Mouse (Mus musculus): ENCODE results near the gene Gpr35. TPM values are rescaled to one million over a fixed set of nuclear protein-coding genes. Genes with fewer than 3 reads are reported as not detected.

The Gpr35 gene
- polyA plus RNA-seq, 1 experiment = 0.21 TPM

DNA sequence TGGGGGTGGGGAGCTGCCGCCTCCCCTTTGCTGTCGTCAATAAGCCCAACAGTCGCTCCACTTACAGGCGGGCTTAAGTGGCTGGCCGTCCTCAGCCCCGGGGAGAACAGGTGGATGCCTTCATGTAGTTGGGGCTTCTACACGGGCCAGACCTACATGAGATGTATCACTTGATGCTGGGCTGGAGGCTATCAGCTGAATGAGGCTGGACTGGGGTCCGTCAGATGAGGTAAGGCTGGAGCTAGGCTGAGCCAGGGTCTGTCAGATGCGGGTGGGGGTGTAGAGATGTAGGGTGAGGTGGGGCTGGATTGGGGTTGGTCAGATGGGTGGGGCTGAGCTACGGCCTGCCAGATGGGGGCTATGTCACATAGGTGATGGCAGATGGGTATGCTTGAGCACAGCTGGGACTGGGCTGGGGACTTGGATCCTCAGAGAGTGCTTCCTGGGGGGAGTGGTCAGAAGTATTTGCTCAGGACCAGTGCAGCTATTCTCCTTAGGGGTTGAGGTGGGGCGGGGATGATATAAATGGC lies 28.5 kb downstream of the Gpr35 start:
- no peaks in the 10 kb centered on the region for H3K4me1 ChIP-seq (ENCODE audit: control insufficient read depth, insufficient read depth, low read length)
- H3K4me3 ChIP-seq (ENCODE audit: insufficient read depth, low read length) = no peak overlapping the region
- no peak overlapping the region for H3K27ac ChIP-seq (ENCODE audit: insufficient read depth, low read length)
- TF ChIP-seq POLR2A (IDR thresholded peaks at IDR 0.05; ENCODE audit: low read depth, low read length) (no peak), CTCF (IDR thresholded peaks at IDR 0.05; ENCODE audit: borderline replicate concordance, insufficient read depth, low read length) (no peak)

DNA sequence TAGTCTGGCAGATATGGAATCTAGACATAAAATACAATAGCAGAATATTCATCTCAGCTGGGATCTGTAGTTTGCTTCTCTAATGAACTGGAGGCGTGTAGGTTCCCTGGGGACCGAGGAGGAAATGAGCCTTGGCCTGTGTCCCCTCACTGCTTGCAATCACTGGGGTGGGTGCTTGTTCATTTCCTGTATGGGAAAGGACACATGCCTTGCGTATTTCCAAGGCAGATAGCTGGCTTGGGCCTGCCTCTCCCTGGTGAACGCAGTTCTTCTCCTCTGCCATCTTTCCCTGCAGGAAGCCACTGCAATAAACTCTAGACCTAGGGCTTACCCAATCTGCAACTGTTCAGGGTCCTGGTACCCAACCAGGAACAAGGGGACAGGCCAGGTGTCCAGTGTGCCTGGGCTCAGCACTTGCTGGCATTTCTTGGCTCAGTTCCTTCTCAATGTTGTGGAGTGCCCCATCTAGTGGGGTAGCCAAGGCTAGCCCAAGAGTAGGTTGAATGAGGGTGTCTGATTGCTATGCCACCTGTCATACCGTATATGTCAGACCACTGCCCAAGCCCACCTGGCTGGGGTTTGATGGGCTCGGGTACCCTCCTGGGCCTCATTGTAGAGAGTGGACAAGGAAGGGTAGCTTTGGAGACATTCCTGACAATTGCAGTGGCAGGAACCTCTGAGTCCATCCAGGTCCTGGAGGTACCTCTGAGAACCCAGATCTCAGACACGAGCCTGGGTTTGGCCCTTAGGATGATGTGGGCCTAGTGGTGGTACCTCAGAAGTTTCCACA lies 30.6 kb downstream of the Gpr35 start:
- TF ChIP-seq POLR2A (IDR thresholded peaks at IDR 0.05; ENCODE audit: low read depth, low read length) (no peak), CTCF (IDR thresholded peaks at IDR 0.05; ENCODE audit: borderline replicate concordance, insufficient read depth, low read length) (no peak)
- H3K4me3 ChIP-seq (ENCODE audit: insufficient read depth, low read length) = no peak overlapping the region
- H3K27ac ChIP-seq (ENCODE audit: insufficient read depth, low read length) = no peak overlapping the region
- H3K4me1 ChIP-seq (ENCODE audit: control insufficient read depth, insufficient read depth, low read length) = no peaks in the 10 kb centered on the region

DNA sequence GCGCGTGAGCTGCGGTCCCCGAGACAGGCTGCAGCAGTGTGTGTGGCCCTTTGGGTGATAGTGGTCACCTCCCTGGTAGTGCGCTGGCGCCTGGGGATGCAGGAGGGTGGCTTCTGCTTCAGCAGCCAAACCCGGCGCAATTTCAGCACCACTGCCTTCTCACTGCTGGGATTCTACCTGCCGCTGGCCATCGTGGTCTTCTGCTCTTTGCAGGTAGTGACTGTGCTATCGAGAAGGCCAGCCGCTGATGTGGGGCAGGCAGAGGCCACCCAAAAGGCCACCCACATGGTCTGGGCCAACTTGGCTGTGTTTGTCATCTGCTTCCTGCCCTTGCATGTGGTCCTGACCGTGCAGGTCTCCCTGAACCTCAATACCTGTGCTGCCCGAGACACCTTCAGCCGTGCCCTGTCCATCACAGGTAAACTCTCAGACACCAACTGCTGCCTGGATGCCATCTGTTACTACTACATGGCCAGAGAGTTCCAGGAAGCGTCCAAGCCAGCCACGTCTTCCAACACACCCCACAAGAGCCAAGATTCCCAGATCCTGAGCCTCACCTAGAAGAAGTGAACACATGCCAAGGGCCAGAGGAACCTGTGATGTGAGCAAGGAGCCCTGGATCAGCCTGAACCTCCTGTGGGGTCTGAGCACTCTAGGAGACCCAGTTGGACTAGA lies 32.4 kb downstream of the Gpr35 start:
- Histone ChIP-seq H3K4me3 (ENCODE audit: insufficient read depth, low read length) (no peak overlapping the region), H3K4me1 (ENCODE audit: control insufficient read depth, insufficient read depth, low read length) (no peaks in the 10 kb centered on the region), H3K27ac (ENCODE audit: insufficient read depth, low read length) (no peak overlapping the region)
- no peak for TF ChIP-seq POLR2A (IDR thresholded peaks at IDR 0.05; ENCODE audit: low read depth, low read length)
- no peak for TF ChIP-seq CTCF (IDR thresholded peaks at IDR 0.05; ENCODE audit: borderline replicate concordance, insufficient read depth, low read length)

DNA sequence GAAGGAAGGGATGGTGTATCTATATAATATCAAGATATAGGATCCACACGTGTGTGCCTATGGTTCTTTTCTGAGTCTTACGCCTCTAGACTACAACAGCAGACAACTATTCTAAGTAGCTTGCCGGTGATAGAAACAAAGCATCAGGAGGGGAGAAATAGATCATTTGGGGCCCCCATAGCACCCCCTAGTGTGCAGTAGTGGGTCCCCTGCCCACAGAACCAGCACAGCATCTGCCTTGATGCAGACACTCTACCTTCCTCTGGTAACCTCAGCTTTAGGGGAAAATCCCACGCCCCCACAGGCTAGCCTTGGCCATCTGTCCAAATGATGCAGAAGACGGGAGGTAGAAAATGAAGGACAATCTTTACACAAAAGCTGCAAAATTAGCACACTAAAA lies 34.3 kb downstream of the Gpr35 start:
- H3K4me3 ChIP-seq (ENCODE audit: insufficient read depth, low read length) = no peak overlapping the region
- H3K4me1 ChIP-seq (ENCODE audit: control insufficient read depth, insufficient read depth, low read length) = no peaks in the 10 kb centered on the region
- TF ChIP-seq CTCF (IDR thresholded peaks at IDR 0.05; ENCODE audit: borderline replicate concordance, insufficient read depth, low read length) (no peak), POLR2A (IDR thresholded peaks at IDR 0.05; ENCODE audit: low read depth, low read length) (no peak)
- no peak overlapping the region for H3K27ac ChIP-seq (ENCODE audit: insufficient read depth, low read length)

GRCm38 (mm10) chr1:92988894-92989293 lies 38.2 kb downstream of the Gpr35 start:
- H3K4me3 ChIP-seq (ENCODE audit: insufficient read depth, low read length) = no peak overlapping the region
- no peak overlapping the region for H3K27ac ChIP-seq (ENCODE audit: insufficient read depth, low read length)
- no peak for TF ChIP-seq POLR2A (IDR thresholded peaks at IDR 0.05; ENCODE audit: low read depth, low read length)
- TF ChIP-seq CTCF (IDR thresholded peaks at IDR 0.05; ENCODE audit: borderline replicate concordance, insufficient read depth, low read length) = no peak
- H3K4me1 ChIP-seq (ENCODE audit: control insufficient read depth, insufficient read depth, low read length) = no peaks in the 10 kb centered on the region

DNA sequence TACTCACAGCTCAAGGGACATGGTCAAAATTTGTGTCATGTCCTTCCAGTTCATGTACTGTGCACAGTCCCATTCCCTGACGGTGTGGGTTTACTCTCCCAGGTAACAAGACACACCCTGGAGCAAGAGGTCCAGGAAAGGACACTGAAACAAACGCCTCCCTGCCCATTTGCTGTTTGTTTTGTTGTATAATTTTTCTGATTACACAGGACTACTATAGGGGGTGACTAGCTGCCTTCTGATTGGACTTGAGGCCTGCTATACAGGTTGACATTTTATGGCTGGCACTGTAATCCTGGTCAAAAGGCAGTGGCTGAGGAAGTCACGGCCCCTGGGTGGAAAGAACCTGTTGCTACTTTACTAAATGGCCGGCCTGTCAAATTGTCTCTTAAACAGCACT lies 39.2 kb downstream of the Gpr35 start:
- H3K27ac ChIP-seq (ENCODE audit: insufficient read depth, low read length) = no peak overlapping the region
- H3K4me3 ChIP-seq (ENCODE audit: insufficient read depth, low read length) = no peak overlapping the region
- H3K4me1 ChIP-seq (ENCODE audit: control insufficient read depth, insufficient read depth, low read length) = no peaks in the 10 kb centered on the region
- no peak for TF ChIP-seq POLR2A (IDR thresholded peaks at IDR 0.05; ENCODE audit: low read depth, low read length)
- no peak for TF ChIP-seq CTCF (IDR thresholded peaks at IDR 0.05; ENCODE audit: borderline replicate concordance, insufficient read depth, low read length)

- H3K4me3 ChIP-seq (ENCODE audit: insufficient read depth, low read length) = no peak overlapping the region
- no peak for TF ChIP-seq POLR2A (IDR thresholded peaks at IDR 0.05; ENCODE audit: low read depth, low read length)
- no peak for TF ChIP-seq CTCF (IDR thresholded peaks at IDR 0.05; ENCODE audit: borderline replicate concordance, insufficient read depth, low read length)
- H3K4me1 ChIP-seq (ENCODE audit: control insufficient read depth, insufficient read depth, low read length) = no peaks in the 10 kb centered on the region
- H3K27ac ChIP-seq (ENCODE audit: insufficient read depth, low read length) = no peak overlapping the region
Measured at GRCm38 (mm10) chr1:92992214-92992855, 41.7 kb downstream of the Gpr35 start.

DNA sequence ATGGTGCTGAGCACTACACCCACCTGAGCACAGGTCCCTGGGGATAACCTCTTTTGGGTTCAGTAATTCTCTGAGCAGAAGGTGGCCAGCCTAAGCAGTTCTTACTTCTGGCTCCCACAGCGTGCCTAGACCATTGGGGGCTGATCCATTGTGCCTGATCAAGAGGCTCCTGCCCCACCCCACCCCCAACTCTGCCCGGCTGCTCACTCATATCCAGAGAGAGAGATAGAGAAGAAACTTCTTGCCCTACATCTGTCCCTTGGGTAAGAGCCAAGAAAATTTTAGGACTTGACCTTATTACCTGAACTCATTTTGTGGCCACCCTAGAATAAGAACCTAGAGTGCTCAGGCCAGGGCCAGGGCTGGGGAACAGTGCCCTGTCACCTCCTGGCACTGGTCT lies 42.2 kb downstream of the Gpr35 start:
- Histone ChIP-seq H3K4me1 (ENCODE audit: control insufficient read depth, insufficient read depth, low read length) (no peaks in the 10 kb centered on the region), H3K4me3 (ENCODE audit: insufficient read depth, low read length) (no peak overlapping the region), H3K27ac (ENCODE audit: insufficient read depth, low read length) (no peak overlapping the region)
- TF ChIP-seq POLR2A (IDR thresholded peaks at IDR 0.05; ENCODE audit: low read depth, low read length) = no peak
- TF ChIP-seq CTCF (IDR thresholded peaks at IDR 0.05; ENCODE audit: borderline replicate concordance, insufficient read depth, low read length) = no peak

GRCm38 (mm10) chr1:93006061-93006460 lies 55.4 kb downstream of the Gpr35 start, which contains the start of gene Aqp12:
Gene Aqp12, plus strand, starts transcription at chr1:93006334.
- Histone ChIP-seq H3K4me3 (ENCODE audit: insufficient read depth, low read length) (no peak within 1 kb of the TSS), H3K4me1 (ENCODE audit: control insufficient read depth, insufficient read depth, low read length) (no peaks in the 10 kb centered on the region), H3K27ac (ENCODE audit: insufficient read depth, low read length) (no peak within 1 kb of the TSS)
- TF ChIP-seq POLR2A (IDR thresholded peaks at IDR 0.05; ENCODE audit: low read depth, low read length) = no peak
- TF ChIP-seq CTCF (IDR thresholded peaks at IDR 0.05; ENCODE audit: borderline replicate concordance, insufficient read depth, low read length) = no peak
